Mouse (Mus musculus): ENCODE measurements around the gene Bahcc1. TPM values are rescaled to one million over a fixed set of nuclear protein-coding genes. Genes with fewer than 3 reads are reported as not detected.

Gene Bahcc1
- polyA plus RNA-seq, 1 experiment from 2014 or later: 24.9 TPM

DNA sequence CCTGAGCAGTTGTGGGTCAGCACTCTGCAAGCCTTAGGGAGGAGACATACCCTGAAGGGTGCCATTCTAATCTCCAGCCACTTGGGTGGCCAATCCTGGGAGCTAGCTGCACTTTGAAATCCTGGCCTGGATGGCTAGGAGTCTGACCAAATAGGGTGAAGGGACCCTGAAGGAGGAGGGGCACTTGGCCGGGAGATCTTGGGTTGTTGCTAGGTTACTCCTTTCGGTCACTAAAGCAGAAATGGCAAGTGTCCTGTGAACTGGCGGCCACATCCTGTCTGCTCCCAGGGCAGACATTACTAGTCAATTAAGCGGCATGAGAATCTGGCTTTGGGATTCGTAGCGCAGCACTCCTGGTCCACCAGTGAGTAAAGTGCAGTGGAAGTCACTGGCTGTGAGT, 31.3 kb downstream of the Bahcc1 start:
- no peak overlapping the region for H3K9ac ChIP-seq (ENCODE audit: low read length)
- DNase-seq (ENCODE audit: low spot score): no peak
- H3K27ac ChIP-seq (replicated peaks; ENCODE audit: low read depth, low read length): no peak overlapping the region
- no peaks in the 10 kb centered on the region for H3K9me3 ChIP-seq (ENCODE audit: control insufficient read depth, low read length)
- no peak for ATAC-seq (ENCODE audit: insufficient number of reproducible peaks, low FRiP score, low TSS enrichment, low read depth)
- H3K4me3 ChIP-seq (ENCODE audit: low read depth, low read length): no peak overlapping the region
- no peak overlapping the region for H3K4me2 ChIP-seq (ENCODE audit: low read depth, severe bottlenecking)
- peaks cover 88% of the 10 kb centered on the region for H3K4me1 ChIP-seq (ENCODE audit: control insufficient read depth, insufficient read depth, low read length)
- WGBS: 37% methylated on average over 6 of the region's 6 CpGs
- H3K27me3 ChIP-seq (ENCODE audit: control insufficient read depth, insufficient read depth, low read length): no peaks in the 10 kb centered on the region
- peaks cover 10% of the 10 kb centered on the region for H3K36me3 ChIP-seq (ENCODE audit: control insufficient read depth, insufficient read depth, low read length)

GRCm38 (mm10) chr11:120265458-120265857, 32.7 kb downstream of the Bahcc1 start:
- WGBS: 33% methylated on average over 5 of the region's 5 CpGs
- Histone ChIP-seq H3K9ac (ENCODE audit: low read length) (no peak overlapping the region), H3K36me3 (ENCODE audit: control insufficient read depth, insufficient read depth, low read length) (peaks cover 11% of the 10 kb centered on the region), H3K27me3 (ENCODE audit: control insufficient read depth, insufficient read depth, low read length) (no peaks in the 10 kb centered on the region), H3K4me3 (ENCODE audit: low read depth, low read length) (no peak overlapping the region), H3K27ac (replicated peaks; ENCODE audit: low read depth, low read length) (peak overlapping the region; percentile 68; the same call in 1 of the 2 replicates), H3K9me3 (ENCODE audit: control insufficient read depth, low read length) (no peaks in the 10 kb centered on the region), H3K4me1 (ENCODE audit: control insufficient read depth, insufficient read depth, low read length) (peaks cover 83% of the 10 kb centered on the region), H3K4me2 (ENCODE audit: low read depth, severe bottlenecking) (peak overlapping the region; percentile 11; the same call in 1 of the 2 replicates)
- DNase-seq (ENCODE audit: low spot score) (peak; percentile 67), ATAC-seq (ENCODE audit: insufficient number of reproducible peaks, low FRiP score, low TSS enrichment, low read depth) (no peak)

- ATAC-seq (ENCODE audit: insufficient number of reproducible peaks, low FRiP score, low TSS enrichment, low read depth): no peak
- 89% methylated on average over 14 of the region's 14 CpGs for WGBS
- no peak overlapping the region for H3K4me3 ChIP-seq (ENCODE audit: low read depth, low read length)
- H3K36me3 ChIP-seq (ENCODE audit: control insufficient read depth, insufficient read depth, low read length): peaks cover 12% of the 10 kb centered on the region; the same call in 1 of the 2 replicates
- H3K4me1 ChIP-seq (ENCODE audit: control insufficient read depth, insufficient read depth, low read length): peaks cover 75% of the 10 kb centered on the region
- H3K4me2 ChIP-seq (ENCODE audit: low read depth, severe bottlenecking): no peak overlapping the region
- DNase-seq (ENCODE audit: low spot score): no peak
- H3K27ac ChIP-seq (replicated peaks; ENCODE audit: low read depth, low read length): peak overlapping the region; percentile 64; the same call in 1 of the 2 replicates
- H3K27me3 ChIP-seq (ENCODE audit: control insufficient read depth, insufficient read depth, low read length): no peaks in the 10 kb centered on the region
- H3K9me3 ChIP-seq (ENCODE audit: control insufficient read depth, low read length): no peaks in the 10 kb centered on the region
- H3K9ac ChIP-seq (ENCODE audit: low read length): no peak overlapping the region
Measured at GRCm38 (mm10) chr11:120266259-120266758, 33.6 kb downstream of the Bahcc1 start.

GRCm38 (mm10) chr11:120267274-120267673, 34.5 kb downstream of the Bahcc1 start:
- Histone ChIP-seq H3K9ac (ENCODE audit: low read length) (no peak overlapping the region), H3K4me3 (ENCODE audit: low read depth, low read length) (no peak overlapping the region), H3K27me3 (ENCODE audit: control insufficient read depth, insufficient read depth, low read length) (no peaks in the 10 kb centered on the region), H3K36me3 (ENCODE audit: control insufficient read depth, insufficient read depth, low read length) (peaks cover 17% of the 10 kb centered on the region), H3K9me3 (ENCODE audit: control insufficient read depth, low read length) (no peaks in the 10 kb centered on the region), H3K4me1 (ENCODE audit: control insufficient read depth, insufficient read depth, low read length) (peaks cover 65% of the 10 kb centered on the region), H3K4me2 (ENCODE audit: low read depth, severe bottlenecking) (no peak overlapping the region), H3K27ac (replicated peaks; ENCODE audit: low read depth, low read length) (no peak overlapping the region)
- 96% methylated on average over 2 of the region's 2 CpGs for WGBS
- DNase-seq (ENCODE audit: low spot score) (no peak), ATAC-seq (ENCODE audit: insufficient number of reproducible peaks, low FRiP score, low TSS enrichment, low read depth) (no peak)

GRCm38 (mm10) chr11:120267676-120268075, 34.9 kb downstream of the Bahcc1 start:
- Histone ChIP-seq H3K9me3 (ENCODE audit: control insufficient read depth, low read length) (no peaks in the 10 kb centered on the region), H3K27me3 (ENCODE audit: control insufficient read depth, insufficient read depth, low read length) (no peaks in the 10 kb centered on the region), H3K4me3 (ENCODE audit: low read depth, low read length) (no peak overlapping the region), H3K9ac (ENCODE audit: low read length) (no peak overlapping the region), H3K4me2 (ENCODE audit: low read depth, severe bottlenecking) (no peak overlapping the region), H3K27ac (replicated peaks; ENCODE audit: low read depth, low read length) (no peak overlapping the region), H3K36me3 (ENCODE audit: control insufficient read depth, insufficient read depth, low read length) (peaks cover 18% of the 10 kb centered on the region), H3K4me1 (ENCODE audit: control insufficient read depth, insufficient read depth, low read length) (peaks cover 61% of the 10 kb centered on the region)
- DNase-seq (ENCODE audit: low spot score) (no peak), ATAC-seq (ENCODE audit: insufficient number of reproducible peaks, low FRiP score, low TSS enrichment, low read depth) (no peak)
- 85% methylated on average over 3 of the region's 3 CpGs for WGBS

DNA sequence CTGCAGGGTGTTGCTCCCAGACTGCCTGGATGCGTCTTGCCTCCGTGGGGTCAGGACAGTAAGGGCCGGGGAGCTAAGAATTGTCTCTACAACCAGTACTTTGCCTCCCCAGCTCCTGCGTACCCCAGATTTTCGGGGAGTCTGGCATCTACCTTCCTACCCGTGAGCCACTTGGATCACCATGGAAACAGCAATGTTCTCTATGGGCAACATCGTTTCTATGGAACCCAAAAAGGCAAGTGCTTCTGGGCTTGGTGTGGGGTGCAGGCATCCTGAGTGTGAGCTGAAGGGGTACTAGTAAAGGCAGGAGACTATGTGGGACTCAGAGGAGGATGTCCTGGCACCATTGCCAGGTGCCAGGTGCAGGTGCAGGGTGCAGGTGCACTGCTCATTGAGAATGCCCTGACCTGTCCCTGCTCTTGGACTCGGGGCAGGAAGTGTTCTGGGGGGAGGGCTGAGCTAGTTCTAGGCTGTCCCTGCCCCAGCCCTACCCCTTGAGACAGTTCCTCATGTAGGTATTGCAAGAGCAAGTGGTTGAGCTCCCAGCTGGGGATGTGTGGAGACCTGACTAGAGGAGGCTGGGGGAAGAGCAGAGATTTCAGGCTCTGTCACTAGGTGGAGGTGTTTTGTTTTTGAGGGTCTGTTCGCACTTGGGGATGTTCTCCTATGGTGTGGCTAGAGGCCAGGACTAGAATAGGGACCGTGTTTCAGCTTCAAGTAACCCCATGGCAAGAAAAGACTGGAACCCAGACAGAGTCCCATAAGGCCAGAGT, 35.6 kb downstream of the Bahcc1 start:
- H3K36me3 ChIP-seq (ENCODE audit: control insufficient read depth, insufficient read depth, low read length): peaks cover 23% of the 10 kb centered on the region
- no peak overlapping the region for H3K4me3 ChIP-seq (ENCODE audit: low read depth, low read length)
- H3K9me3 ChIP-seq (ENCODE audit: control insufficient read depth, low read length): no peaks in the 10 kb centered on the region
- no peak overlapping the region for H3K9ac ChIP-seq (ENCODE audit: low read length)
- no peak overlapping the region for H3K27ac ChIP-seq (replicated peaks; ENCODE audit: low read depth, low read length)
- 82% methylated on average over 10 of the region's 10 CpGs for WGBS
- H3K27me3 ChIP-seq (ENCODE audit: control insufficient read depth, insufficient read depth, low read length): no peaks in the 10 kb centered on the region
- H3K4me2 ChIP-seq (ENCODE audit: low read depth, severe bottlenecking): no peak overlapping the region
- peaks cover 58% of the 10 kb centered on the region for H3K4me1 ChIP-seq (ENCODE audit: control insufficient read depth, insufficient read depth, low read length)
- ATAC-seq (ENCODE audit: insufficient number of reproducible peaks, low FRiP score, low TSS enrichment, low read depth) (no peak), DNase-seq (ENCODE audit: low spot score) (no peak)

DNA sequence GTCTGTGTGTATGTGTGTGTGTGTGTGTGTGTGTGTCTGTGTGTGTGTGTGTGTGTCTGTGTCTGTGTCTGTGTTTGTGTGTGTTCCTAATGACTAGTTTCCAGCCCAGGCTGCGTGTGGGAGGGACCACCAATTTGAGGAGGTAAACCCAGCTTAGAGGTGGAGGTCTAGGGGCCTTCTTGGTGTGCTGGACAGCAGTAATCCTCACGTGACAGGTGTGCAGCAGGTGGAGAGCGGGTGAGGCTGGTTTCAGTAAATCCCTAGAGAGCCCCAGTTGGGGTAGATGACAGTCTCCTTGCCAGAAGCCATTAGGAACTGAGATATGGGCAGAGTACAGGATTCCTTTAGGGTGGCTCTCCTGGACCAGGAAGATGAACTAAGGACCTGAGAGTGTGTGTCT, 36.3 kb downstream of the Bahcc1 start:
- Histone ChIP-seq H3K27me3 (ENCODE audit: control insufficient read depth, insufficient read depth, low read length) (no peaks in the 10 kb centered on the region), H3K4me2 (ENCODE audit: low read depth, severe bottlenecking) (no peak overlapping the region), H3K4me3 (ENCODE audit: low read depth, low read length) (no peak overlapping the region), H3K27ac (replicated peaks; ENCODE audit: low read depth, low read length) (peak overlapping the region; percentile 58; the same call in 1 of the 2 replicates), H3K9ac (ENCODE audit: low read length) (no peak overlapping the region), H3K9me3 (ENCODE audit: control insufficient read depth, low read length) (no peaks in the 10 kb centered on the region), H3K36me3 (ENCODE audit: control insufficient read depth, insufficient read depth, low read length) (peaks cover 29% of the 10 kb centered on the region), H3K4me1 (ENCODE audit: control insufficient read depth, insufficient read depth, low read length) (peaks cover 54% of the 10 kb centered on the region)
- WGBS: 69% methylated on average over 3 of the region's 3 CpGs
- no peak for DNase-seq (ENCODE audit: low spot score)
- ATAC-seq (ENCODE audit: insufficient number of reproducible peaks, low FRiP score, low TSS enrichment, low read depth): no peak

- H3K27ac ChIP-seq (replicated peaks; ENCODE audit: low read depth, low read length): peak overlapping the region; percentile 58
- 34% methylated on average over 8 of the region's 8 CpGs for WGBS
- H3K27me3 ChIP-seq (ENCODE audit: control insufficient read depth, insufficient read depth, low read length): no peaks in the 10 kb centered on the region
- peak; percentile 61 for DNase-seq (ENCODE audit: low spot score)
- no peak overlapping the region for H3K9ac ChIP-seq (ENCODE audit: low read length)
- no peaks in the 10 kb centered on the region for H3K9me3 ChIP-seq (ENCODE audit: control insufficient read depth, low read length)
- H3K36me3 ChIP-seq (ENCODE audit: control insufficient read depth, insufficient read depth, low read length): peaks cover 35% of the 10 kb centered on the region
- H3K4me1 ChIP-seq (ENCODE audit: control insufficient read depth, insufficient read depth, low read length): peaks cover 49% of the 10 kb centered on the region
- no peak overlapping the region for H3K4me3 ChIP-seq (ENCODE audit: low read depth, low read length)
- H3K4me2 ChIP-seq (ENCODE audit: low read depth, severe bottlenecking): peak overlapping the region; percentile 10; the same call in 1 of the 2 replicates
- ATAC-seq (ENCODE audit: insufficient number of reproducible peaks, low FRiP score, low TSS enrichment, low read depth): no peak
Measured at GRCm38 (mm10) chr11:120269498-120270104, 36.9 kb downstream of the Bahcc1 start.
